Mouse (Mus musculus) thymus, postnatal 4 days (tissue): ENCODE results near the gene Cdt1.

ENCODE experiments used
- DNase-seq: peaks from one replicate; pipeline ENCODE4 v3.0.0; 2021

Gene Cdt1

GRCm38 (mm10) chr8:122567361-122568108, at the start of gene Cdt1:
TSS of gene Cdt1 (plus strand) at chr8:122568015.
- peak; percentile 96 for DNase-seq

- no peak for DNase-seq
These were observed 47.2 kb upstream of the Cdt1 start for GRCm38 (mm10) chr8:122520611-122521010.

- DNase-seq, result no peak
These were observed 44.8 kb upstream of the Cdt1 start for GRCm38 (mm10) chr8:122522796-122523651.

- no peak for DNase-seq
These were observed 44.0 kb upstream of the Cdt1 start for GRCm38 (mm10) chr8:122523652-122524360.

- no peak for DNase-seq
These were observed 43.3 kb upstream of the Cdt1 start for GRCm38 (mm10) chr8:122524506-122524905.

GRCm38 (mm10) chr8:122525004-122525403, 42.8 kb upstream of the Cdt1 start:
- DNase-seq, result no peak

- DNase-seq, result no peak
These were observed 41.7 kb upstream of the Cdt1 start for GRCm38 (mm10) chr8:122526084-122526483.

- peak; percentile 52 for DNase-seq
These were observed 41.2 kb upstream of the Cdt1 start for GRCm38 (mm10) chr8:122526526-122527170.

- DNase-seq, result no peak
These were observed 39.9 kb upstream of the Cdt1 start for GRCm38 (mm10) chr8:122527937-122528336.

GRCm38 (mm10) chr8:122529159-122529558, 38.7 kb upstream of the Cdt1 start:
- no peak for DNase-seq

- no peak for DNase-seq
These were observed 36.5 kb upstream of the Cdt1 start for GRCm38 (mm10) chr8:122531312-122531711.

GRCm38 (mm10) chr8:122537033-122537432, 30.8 kb upstream of the Cdt1 start:
- no peak for DNase-seq

GRCm38 (mm10) chr8:122537812-122538211, 30.0 kb upstream of the Cdt1 start:
- DNase-seq, result no peak

- DNase-seq, result no peak
These were observed 29.3 kb upstream of the Cdt1 start for GRCm38 (mm10) chr8:122538310-122539076.

GRCm38 (mm10) chr8:122544138-122544537, 23.7 kb upstream of the Cdt1 start:
- no peak for DNase-seq

GRCm38 (mm10) chr8:122546066-122546755, 21.6 kb upstream of the Cdt1 start:
- DNase-seq, result no peak

GRCm38 (mm10) chr8:122546811-122547453, 20.9 kb upstream of the Cdt1 start:
- DNase-seq, result no peak

GRCm38 (mm10) chr8:122547815-122548214, 20.0 kb upstream of the Cdt1 start:
- DNase-seq, result peak; percentile 64

GRCm38 (mm10) chr8:122548331-122548730, 19.5 kb upstream of the Cdt1 start:
- DNase-seq, result peak; percentile 59

GRCm38 (mm10) chr8:122548891-122549439, 18.9 kb upstream of the Cdt1 start:
- no peak for DNase-seq
